Comparison of ENCODE assay signal across 28 mouse cellular contexts in the genomic region with DNA sequence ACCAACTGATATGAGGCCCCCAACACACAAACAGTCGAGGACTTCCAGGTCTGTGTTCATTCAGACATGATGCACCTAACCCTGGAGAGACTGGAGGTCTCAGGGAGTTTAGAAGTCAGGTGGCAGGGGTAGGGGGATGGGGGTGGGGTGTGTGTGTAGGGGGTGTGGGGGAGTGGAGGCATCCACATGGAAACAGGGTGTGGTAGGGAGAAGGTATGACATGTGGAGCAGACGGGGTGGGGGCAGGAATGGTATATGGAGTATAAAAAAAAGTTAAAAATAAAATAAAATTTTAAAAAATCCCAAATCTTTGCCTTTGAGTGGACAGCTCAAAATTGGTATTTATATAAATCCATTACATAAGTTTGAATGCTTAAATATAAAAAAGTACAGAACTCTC.
"Had no signal": no experiment of that assay in that cellular context is flagged by ENCODE, and none has a peak within 500 bp of the region (broad histone marks: within the 10 kb centered on the region; RNA-seq: fewer than 3 reads in every experiment).

No protein-coding gene starts in this region.

- H3K4me3 ChIP-seq: embryonic facial prominence, embryonic 10.5 days; embryonic facial prominence, embryonic 12.5 days; embryonic facial prominence, embryonic 13.5 days; embryonic facial prominence, embryonic 15.5 days; erythroblast, embryonic 14.5 days; forebrain, embryonic 10.5 days; forebrain, embryonic 13.5 days; forebrain, embryonic 15.5 days; gastrocnemius, adult 2 months; heart, adult 2 months had no signal

- H3K4me2 ChIP-seq: embryonic facial prominence, embryonic 12.5 days; embryonic facial prominence, embryonic 13.5 days; embryonic facial prominence, embryonic 15.5 days; forebrain, embryonic 13.5 days; forebrain, embryonic 15.5 days had no signal

- H3K9ac ChIP-seq: embryonic facial prominence, embryonic 12.5 days; embryonic facial prominence, embryonic 13.5 days; embryonic facial prominence, embryonic 15.5 days; forebrain, embryonic 13.5 days; forebrain, embryonic 15.5 days; forebrain, postnatal 0 days had no signal

- H3K27me3 ChIP-seq: embryonic facial prominence, embryonic 12.5 days; embryonic facial prominence, embryonic 13.5 days; embryonic facial prominence, embryonic 15.5 days; forebrain, embryonic 13.5 days; forebrain, embryonic 15.5 days had no signal

- H3K27ac ChIP-seq: embryonic facial prominence, embryonic 10.5 days; embryonic facial prominence, embryonic 12.5 days; embryonic facial prominence, embryonic 13.5 days; embryonic facial prominence, embryonic 15.5 days; forebrain, embryonic 10.5 days; forebrain, embryonic 13.5 days; forebrain, embryonic 15.5 days; gastrocnemius, adult 2 months; heart, adult 2 months had no signal

- H3K36me3 ChIP-seq: embryonic facial prominence, embryonic 10.5 days; embryonic facial prominence, embryonic 12.5 days; embryonic facial prominence, embryonic 13.5 days; embryonic facial prominence, embryonic 15.5 days; forebrain, embryonic 10.5 days; forebrain, embryonic 15.5 days had no signal

- DNase-seq: cerebellum, adult 18-20 months; cerebellum, adult 2 months; cerebellum, adult 8-10 months; cerebellum, adult 9-10 months; cerebellum, adult 9-11 months; cerebellum, postnatal 10 days; cerebellum, postnatal 14 days; cerebellum, postnatal 25 days; cerebellum, postnatal 36 days; embryo, embryonic 11 days; forebrain, postnatal 0 days; gastrocnemius, adult 2 months; gastrocnemius, postnatal 10 days; gastrocnemius, postnatal 14 days; gastrocnemius, postnatal 25 days; gastrocnemius, postnatal 36 days; heart, adult 11 months; heart, adult 18-20 months; heart, adult 2 months had no signal

- ATAC-seq: forebrain, embryonic 13.5 days; forebrain, embryonic 15.5 days; forebrain, embryonic 16.5 days; forebrain, postnatal 0 days had no signal

- H3K4me1 ChIP-seq: embryonic facial prominence, embryonic 10.5 days; embryonic facial prominence, embryonic 12.5 days; embryonic facial prominence, embryonic 13.5 days; embryonic facial prominence, embryonic 15.5 days; forebrain, embryonic 10.5 days; forebrain, embryonic 13.5 days; forebrain, embryonic 15.5 days had no signal

- H3K9me3 ChIP-seq: embryonic facial prominence, embryonic 10.5 days; embryonic facial prominence, embryonic 12.5 days; embryonic facial prominence, embryonic 13.5 days; embryonic facial prominence, embryonic 15.5 days; forebrain, embryonic 10.5 days; forebrain, embryonic 13.5 days; forebrain, embryonic 15.5 days had no signal
